Mouse (Mus musculus) brain, embryonic 18.5 days (tissue): ENCODE data around the gene Trank1.

Experiments
- DNase-seq: peaks from one replicate; pipeline ENCODE4 v3.0.0-alpha.2; 2012; ENCODE audit warnings: low read depth, low spot score

Gene Trank1

GRCm38 (mm10) chr9:111381056-111382025 lies 69.8 kb downstream of the Trank1 start:
- DNase-seq: no peak

GRCm38 (mm10) chr9:111382469-111382868 lies 70.9 kb downstream of the Trank1 start:
- no peak for DNase-seq

GRCm38 (mm10) chr9:111383046-111383445 lies 71.5 kb downstream of the Trank1 start:
- DNase-seq: no peak

GRCm38 (mm10) chr9:111383756-111384155 lies 72.2 kb downstream of the Trank1 start:
- no peak for DNase-seq

- no peak for DNase-seq
These were observed 74.3 kb downstream of the Trank1 start for GRCm38 (mm10) chr9:111385526-111386491.

- DNase-seq: no peak
These were observed 75.0 kb downstream of the Trank1 start for GRCm38 (mm10) chr9:111386569-111386968.

GRCm38 (mm10) chr9:111387576-111387975 lies 76.0 kb downstream of the Trank1 start:
- DNase-seq: no peak

- no peak for DNase-seq
These were observed 78.5 kb downstream of the Trank1 start for GRCm38 (mm10) chr9:111390016-111390415.

- DNase-seq: no peak
These were observed 79.5 kb downstream of the Trank1 start for GRCm38 (mm10) chr9:111391036-111391435.

- DNase-seq: no peak
These were observed 80.4 kb downstream of the Trank1 start for GRCm38 (mm10) chr9:111391926-111392442.

- no peak for DNase-seq
These were observed 83.7 kb downstream of the Trank1 start for GRCm38 (mm10) chr9:111395265-111395664.

- DNase-seq: no peak
These were observed 86.5 kb downstream of the Trank1 start for GRCm38 (mm10) chr9:111398059-111398458.

GRCm38 (mm10) chr9:111400089-111400488 lies 88.5 kb downstream of the Trank1 start:
- no peak for DNase-seq

- no peak for DNase-seq
These were observed 91.6 kb downstream of the Trank1 start for GRCm38 (mm10) chr9:111403159-111403558.

GRCm38 (mm10) chr9:111404346-111405079 lies 93.0 kb downstream of the Trank1 start:
- DNase-seq: no peak

- no peak for DNase-seq
These were observed 93.5 kb downstream of the Trank1 start for GRCm38 (mm10) chr9:111405080-111405428.

GRCm38 (mm10) chr9:111408012-111408411 lies 96.5 kb downstream of the Trank1 start:
- no peak for DNase-seq

- DNase-seq: no peak
These were observed 96.9 kb downstream of the Trank1 start for GRCm38 (mm10) chr9:111408427-111408826.

GRCm38 (mm10) chr9:111412471-111413160 lies 101.1 kb downstream of the Trank1 start:
- DNase-seq: no peak

- no peak for DNase-seq
These were observed 110.3 kb downstream of the Trank1 start for GRCm38 (mm10) chr9:111421862-111422261.

GRCm38 (mm10) chr9:111422567-111422966 lies 111.0 kb downstream of the Trank1 start:
- DNase-seq: no peak
